Mouse (Mus musculus) hematopoietic stem cell, adult 5-6 weeks (primary cell): ENCODE measurements around the gene H2afb2. TPM values are rescaled to one million over a fixed set of nuclear protein-coding genes. Genes with fewer than 3 reads are reported as not detected.

Experiments used
- ATAC-seq, 2 experiments: fragments of 125-278 bp in 1 of 2; replicated peaks in 1 of 2; 2 replicates each; pipeline ENCODE4 v1.8.0; 2016 to 2017; ENCODE audit warnings: inconsistent platforms in 2 of 2, mild to moderate bottlenecking in 2 of 2, moderate number of reproducible peaks in 2 of 2, low read depth in 1 of 2, moderate TSS enrichment in 1 of 2; ENCODE audit not compliant: low FRiP score in 2 of 2, poor library complexity in 2 of 2, severe bottlenecking in 2 of 2, insufficient read depth in 1 of 2, low TSS enrichment in 1 of 2
- total RNA-seq: library from RNA; stranded (forward); fragments of 172-1452, 232-1000 nt; gene quantifications from 2 replicates; pipeline ENCODE4 v1.2.3, GENCODE M21; 2017

Gene H2afb2
- total RNA-seq = not detected in 2 replicates

DNA sequence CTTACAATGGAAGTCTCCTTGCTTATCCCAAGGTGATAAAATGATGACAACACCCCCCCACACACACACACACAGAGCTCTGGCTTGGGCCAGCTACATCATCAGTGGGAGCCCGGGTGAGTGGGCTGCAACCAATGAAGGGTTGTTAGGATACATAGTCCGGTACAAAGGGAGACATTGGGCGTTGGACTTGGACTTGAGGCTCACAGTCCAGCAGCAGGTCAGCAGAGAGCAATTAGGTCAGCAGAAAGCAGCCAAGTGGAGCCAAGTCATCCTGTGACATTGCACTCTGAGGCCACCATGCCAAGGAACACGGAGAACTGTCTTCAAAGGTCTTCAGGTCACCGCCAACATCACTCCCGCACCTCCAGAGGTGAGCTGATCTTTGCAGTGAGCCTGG lies at the start of gene H2afb2:
TSS of gene H2afb2 (plus strand) at position 301 of the 400 bp plus-strand sequence.
- ATAC-seq = no peak

Other genes with a start within 250 kb of the H2afb2 start
- gene Cpxcr1, start 232.2 kb upstream of the H2afb2 start, total RNA-seq = not detected in 2 replicates